Mouse (Mus musculus): ENCODE measurements around the gene Twistnb. TPM values are rescaled to one million over a fixed set of nuclear protein-coding genes. Genes with fewer than 3 reads are reported as not detected.

Gene Twistnb
- total and polyA plus RNA-seq, 2 experiments from 2014 or later = 25.4 to 64.3 TPM

GRCm38 (mm10) chr12:33405398-33406026 is 23.9 kb upstream of the Twistnb start:
- peak; percentile 36; the same call in 1 of the 2 replicates for ATAC-seq
- WGBS = 42% methylated on average over 6 of the region's 6 CpGs
- no peak overlapping the region for H3K27ac ChIP-seq (ENCODE audit: low read depth, low read length)
- H3K9ac ChIP-seq = no peak overlapping the region
- no peak overlapping the region for H3K4me2 ChIP-seq (ENCODE audit: low read depth)
- no peaks in the 10 kb centered on the region for H3K27me3 ChIP-seq (ENCODE audit: insufficient read depth, low read length)
- H3K4me3 ChIP-seq (ENCODE audit: low read depth, low read length) = no peak overlapping the region
- H3K36me3 ChIP-seq (ENCODE audit: insufficient read depth) = no peaks in the 10 kb centered on the region
- DNase-seq = no peak
- no peak for TF ChIP-seq CTCF (IDR thresholded peaks at IDR 0.05; ENCODE audit: low read depth)
- no peaks in the 10 kb centered on the region for H3K4me1 ChIP-seq (ENCODE audit: insufficient read depth)
- no peaks in the 10 kb centered on the region for H3K9me3 ChIP-seq (ENCODE audit: low read length)

- Histone ChIP-seq H3K9ac (no peak overlapping the region), H3K27ac (ENCODE audit: low read depth, low read length) (no peak overlapping the region), H3K4me1 (ENCODE audit: insufficient read depth) (no peaks in the 10 kb centered on the region), H3K27me3 (ENCODE audit: insufficient read depth, low read length) (no peaks in the 10 kb centered on the region), H3K4me2 (ENCODE audit: low read depth) (no peak overlapping the region), H3K9me3 (ENCODE audit: low read length) (no peaks in the 10 kb centered on the region), H3K36me3 (ENCODE audit: insufficient read depth) (no peaks in the 10 kb centered on the region), H3K4me3 (ENCODE audit: low read depth, low read length) (no peak overlapping the region)
- 55% methylated on average over 6 of the region's 6 CpGs for WGBS
- peak; percentile 27 for DNase-seq
- 0 out of 2 replicates have a peak, but pooled peaks have one; percentile 34 for ATAC-seq
- TF ChIP-seq CTCF (IDR thresholded peaks at IDR 0.05; ENCODE audit: low read depth) = peak; percentile 66
These were observed 17.8 kb upstream of the Twistnb start for GRCm38 (mm10) chr12:33411580-33412151.

- WGBS = 37% methylated on average over 3 of the region's 3 CpGs
- peak; percentile 82 for TF ChIP-seq CTCF (IDR thresholded peaks at IDR 0.05; ENCODE audit: low read depth)
- H3K9ac ChIP-seq = no peak overlapping the region
- H3K4me3 ChIP-seq (ENCODE audit: low read depth, low read length) = no peak overlapping the region
- H3K36me3 ChIP-seq (ENCODE audit: insufficient read depth) = no peaks in the 10 kb centered on the region
- no peaks in the 10 kb centered on the region for H3K27me3 ChIP-seq (ENCODE audit: insufficient read depth, low read length)
- H3K4me1 ChIP-seq (ENCODE audit: insufficient read depth) = no peaks in the 10 kb centered on the region
- no peaks in the 10 kb centered on the region for H3K9me3 ChIP-seq (ENCODE audit: low read length)
- peak; percentile 73 for DNase-seq
- no peak overlapping the region for H3K27ac ChIP-seq (ENCODE audit: low read depth, low read length)
- H3K4me2 ChIP-seq (ENCODE audit: low read depth) = no peak overlapping the region
- peak; percentile 65; the same call in 1 of the 2 replicates for ATAC-seq
These were observed 5.1 kb upstream of the Twistnb start for GRCm38 (mm10) chr12:33424329-33424728.

- H3K27ac ChIP-seq (ENCODE audit: low read depth, low read length) = no peak overlapping the region
- TF ChIP-seq CTCF (IDR thresholded peaks at IDR 0.05; ENCODE audit: low read depth) = no peak
- no peaks in the 10 kb centered on the region for H3K36me3 ChIP-seq (ENCODE audit: insufficient read depth)
- H3K9ac ChIP-seq = no peak overlapping the region
- no peak for DNase-seq
- H3K4me1 ChIP-seq (ENCODE audit: insufficient read depth) = no peaks in the 10 kb centered on the region
- no peaks in the 10 kb centered on the region for H3K9me3 ChIP-seq (ENCODE audit: low read length)
- H3K4me3 ChIP-seq (ENCODE audit: low read depth, low read length) = no peak overlapping the region
- WGBS = 38% methylated on average over 3 of the region's 3 CpGs
- H3K4me2 ChIP-seq (ENCODE audit: low read depth) = no peak overlapping the region
- no peak for ATAC-seq
- no peaks in the 10 kb centered on the region for H3K27me3 ChIP-seq (ENCODE audit: insufficient read depth, low read length)
These were observed 2.1 kb upstream of the Twistnb start for GRCm38 (mm10) chr12:33427293-33427692.

- WGBS = 70% methylated on average over 2 of the region's 2 CpGs
- Histone ChIP-seq H3K36me3 (ENCODE audit: insufficient read depth) (no peaks in the 10 kb centered on the region), H3K4me2 (ENCODE audit: low read depth) (no peak overlapping the region), H3K27me3 (ENCODE audit: insufficient read depth, low read length) (no peaks in the 10 kb centered on the region), H3K9ac (no peak overlapping the region), H3K4me3 (ENCODE audit: low read depth, low read length) (no peak overlapping the region), H3K27ac (ENCODE audit: low read depth, low read length) (no peak overlapping the region), H3K9me3 (ENCODE audit: low read length) (no peaks in the 10 kb centered on the region), H3K4me1 (ENCODE audit: insufficient read depth) (no peaks in the 10 kb centered on the region)
- no peak for TF ChIP-seq CTCF (IDR thresholded peaks at IDR 0.05; ENCODE audit: low read depth)
- ATAC-seq = no peak
- DNase-seq = no peak
These were observed 1.7 kb upstream of the Twistnb start for GRCm38 (mm10) chr12:33427726-33428125.

- Histone ChIP-seq H3K4me2 (ENCODE audit: low read depth) (no peak overlapping the region), H3K9me3 (ENCODE audit: low read length) (no peaks in the 10 kb centered on the region), H3K9ac (no peak overlapping the region), H3K27me3 (ENCODE audit: insufficient read depth, low read length) (no peaks in the 10 kb centered on the region), H3K4me3 (ENCODE audit: low read depth, low read length) (no peak overlapping the region), H3K4me1 (ENCODE audit: insufficient read depth) (no peaks in the 10 kb centered on the region), H3K36me3 (ENCODE audit: insufficient read depth) (no peaks in the 10 kb centered on the region), H3K27ac (ENCODE audit: low read depth, low read length) (no peak overlapping the region)
- 88% methylated on average over 9 of the region's 9 CpGs for WGBS
- no peak for DNase-seq
- no peak for ATAC-seq
- TF ChIP-seq CTCF (IDR thresholded peaks at IDR 0.05; ENCODE audit: low read depth) = no peak
These were observed 4.4 kb downstream of the Twistnb start for GRCm38 (mm10) chr12:33433812-33434211.

GRCm38 (mm10) chr12:33434758-33435157 is 5.3 kb downstream of the Twistnb start:
- no peak overlapping the region for H3K9ac ChIP-seq
- no peaks in the 10 kb centered on the region for H3K9me3 ChIP-seq (ENCODE audit: low read length)
- H3K27me3 ChIP-seq (ENCODE audit: insufficient read depth, low read length) = no peaks in the 10 kb centered on the region
- no peak overlapping the region for H3K27ac ChIP-seq (ENCODE audit: low read depth, low read length)
- H3K4me3 ChIP-seq (ENCODE audit: low read depth, low read length) = no peak overlapping the region
- DNase-seq (no peak), ATAC-seq (no peak)
- 96% methylated on average over 4 of the region's 4 CpGs for WGBS
- H3K36me3 ChIP-seq (ENCODE audit: insufficient read depth) = no peaks in the 10 kb centered on the region; the same call in 1 of the 2 replicates
- H3K4me1 ChIP-seq (ENCODE audit: insufficient read depth) = no peaks in the 10 kb centered on the region
- no peak overlapping the region for H3K4me2 ChIP-seq (ENCODE audit: low read depth)
- TF ChIP-seq CTCF (IDR thresholded peaks at IDR 0.05; ENCODE audit: low read depth) = peak; percentile 31
